Mouse (Mus musculus) hindlimb bud, embryonic 11.5 days (tissue): Measurements from ENCODE around the gene Dgkh.

Source experiments
- DNase-seq: peaks from one replicate; pipeline ENCODE4 v3.0.0-alpha.2; 2012; ENCODE audit warnings: low read depth, low spot score; ENCODE audit errors: extremely low spot score

The Dgkh gene

DNA sequence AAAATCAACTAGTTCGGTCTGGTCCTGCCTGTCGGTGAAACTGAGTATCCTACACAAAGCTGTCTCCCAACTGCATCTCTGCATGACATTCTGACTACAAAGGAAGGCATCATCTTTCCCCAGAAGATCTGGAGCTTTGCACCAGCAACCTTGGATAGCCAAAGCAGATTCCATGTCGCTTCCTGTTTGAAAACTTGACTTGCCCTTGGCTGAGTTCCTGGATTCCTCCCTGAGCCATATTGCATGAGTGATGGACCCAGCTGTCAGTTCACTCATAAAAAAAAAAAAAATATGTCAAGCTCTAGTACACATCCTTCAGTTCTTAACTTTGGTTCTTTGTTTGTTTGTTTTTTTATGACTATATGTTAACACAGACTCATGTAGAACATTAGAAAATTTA is 191.3 kb downstream of the Dgkh start:
- DNase-seq = no peak

DNA sequence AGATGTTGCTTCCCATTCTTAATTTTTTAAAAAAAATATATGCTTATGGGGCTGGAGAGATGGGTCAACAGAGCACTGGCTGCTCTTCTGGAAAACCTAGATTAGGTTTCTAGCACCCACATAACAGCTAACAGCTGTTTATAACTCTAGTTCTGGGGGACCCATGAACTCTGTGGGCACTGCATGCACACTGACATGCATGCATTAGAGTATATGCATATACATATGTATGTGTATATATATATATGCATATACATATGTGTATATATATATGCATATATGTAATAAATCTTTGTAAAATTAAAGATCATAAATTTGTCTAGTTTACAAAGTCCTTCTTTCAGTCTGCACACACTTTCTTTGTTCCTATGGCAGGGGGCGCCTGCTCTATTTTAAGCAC is 192.8 kb downstream of the Dgkh start:
- no peak for DNase-seq

DNA sequence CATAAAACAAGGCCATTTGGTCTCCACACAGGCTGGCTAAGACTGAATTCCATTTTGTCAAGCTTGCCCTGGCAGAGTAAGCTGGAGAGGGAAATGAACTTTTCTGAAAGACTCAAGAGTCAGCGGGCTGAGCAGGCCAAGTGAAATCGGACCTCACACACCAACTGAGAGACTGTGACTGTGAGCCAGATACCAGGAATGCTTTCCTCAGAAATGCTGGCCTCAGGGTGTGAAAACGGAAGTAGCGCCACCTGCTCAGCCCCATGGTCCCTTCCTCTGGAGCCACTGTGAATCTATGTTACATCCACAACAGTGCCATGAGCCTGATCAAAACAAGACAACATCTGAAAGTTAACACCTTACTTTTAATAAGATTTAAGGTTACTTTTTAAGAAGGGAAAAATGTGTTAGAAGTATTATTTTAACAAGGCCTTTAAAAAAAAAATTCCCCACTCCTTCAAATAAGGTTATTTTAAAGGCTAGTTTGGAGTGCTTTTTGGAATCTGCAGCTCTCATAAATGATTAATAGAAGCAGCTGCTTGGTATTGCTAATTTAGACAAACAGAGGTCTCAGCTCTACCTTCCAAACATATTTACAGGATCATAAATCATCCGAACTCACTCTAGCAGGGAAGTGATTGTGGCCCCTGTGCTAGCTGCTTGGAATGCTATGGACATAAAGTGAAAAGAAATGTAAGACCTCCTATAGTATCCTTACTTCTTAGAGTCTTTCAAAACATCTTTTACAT is 193.8 kb downstream of the Dgkh start:
- DNase-seq = peak; percentile 58

DNA sequence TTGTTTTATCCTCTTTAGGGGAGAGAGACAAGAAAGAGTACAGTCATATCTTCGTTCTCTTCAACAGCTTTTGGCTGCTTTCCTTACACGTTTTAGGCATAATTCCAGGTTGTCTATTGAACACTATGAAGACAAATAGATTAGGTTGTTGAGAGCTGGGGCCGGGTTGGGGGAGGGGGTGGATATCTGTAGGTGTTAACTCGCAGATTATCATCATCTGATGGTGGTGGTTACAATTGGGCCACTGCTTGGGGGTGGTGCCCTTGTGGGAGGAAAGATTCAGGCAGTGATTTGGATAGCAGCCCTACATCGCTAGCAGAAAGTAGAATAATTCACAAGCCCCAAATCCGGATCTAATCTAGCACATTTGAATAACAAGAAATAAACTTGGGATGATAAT is 195.0 kb downstream of the Dgkh start:
- no peak for DNase-seq

DNA sequence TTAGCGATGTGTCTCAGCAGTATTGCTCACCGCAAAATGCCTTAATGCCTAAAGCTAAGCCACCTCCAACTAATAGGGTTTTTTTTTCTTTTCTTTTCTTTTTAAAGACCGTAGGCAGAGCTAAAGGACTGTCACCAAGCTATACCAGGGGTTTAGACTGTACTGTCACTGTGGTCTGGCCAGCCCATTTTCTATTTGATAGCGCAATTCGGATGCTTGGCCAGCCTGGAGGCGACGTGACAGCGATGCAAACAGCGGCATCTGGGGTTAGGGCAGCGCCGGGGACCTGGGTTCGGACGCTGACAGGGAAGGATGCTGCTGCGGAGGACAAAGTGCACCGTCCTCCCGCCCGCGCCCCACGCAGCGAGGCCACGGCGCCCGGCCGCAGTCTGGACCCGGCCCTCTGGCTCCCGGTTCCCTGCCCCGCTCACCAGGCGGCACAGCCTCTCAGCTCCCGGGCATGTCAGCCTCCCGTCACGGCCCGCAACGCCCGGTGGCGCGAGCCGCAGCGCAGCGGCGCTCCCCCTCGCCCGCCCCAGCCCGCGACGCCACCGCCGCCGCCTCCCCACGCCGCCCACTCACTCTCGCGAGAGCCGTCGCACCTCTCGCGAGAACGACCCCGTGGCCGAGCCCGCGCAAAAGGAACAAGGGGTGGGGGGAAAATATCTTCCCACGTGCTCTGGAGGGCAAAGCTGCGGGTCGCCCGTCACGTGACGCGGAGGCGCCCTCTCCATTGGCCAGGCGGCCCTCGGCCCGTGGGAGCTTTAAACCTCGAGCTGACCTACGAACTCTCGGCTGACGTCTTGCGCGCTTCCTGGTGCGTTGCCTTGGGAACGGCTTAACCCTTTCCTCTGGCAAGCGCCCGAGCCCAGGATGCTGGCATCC is 196.1 kb downstream of the Dgkh start, which contains the start of gene Akap11:
Gene Akap11, minus strand, starts transcription at position 528 of the 885 bp plus-strand sequence.
- DNase-seq = peak; percentile 76

DNA sequence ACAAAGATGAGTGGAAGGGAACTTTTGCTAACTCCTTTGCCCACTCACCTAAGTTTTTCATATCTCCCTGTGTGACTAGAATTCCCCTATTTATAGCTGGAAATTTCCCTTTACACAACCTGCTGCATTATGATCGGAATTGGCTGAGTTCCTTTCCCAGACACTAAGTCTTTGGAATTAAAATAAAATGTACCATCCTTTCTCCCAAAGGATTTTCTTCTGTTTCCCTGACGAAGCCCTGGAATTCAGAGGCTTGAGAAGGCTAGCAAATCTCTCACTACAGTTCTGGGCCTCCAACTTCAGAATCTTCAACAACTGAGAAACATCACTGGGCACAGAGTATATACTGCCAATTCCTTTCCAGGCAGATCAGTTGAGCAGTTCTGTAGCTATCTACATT is 197.2 kb downstream of the Dgkh start:
- DNase-seq = no peak

DNA sequence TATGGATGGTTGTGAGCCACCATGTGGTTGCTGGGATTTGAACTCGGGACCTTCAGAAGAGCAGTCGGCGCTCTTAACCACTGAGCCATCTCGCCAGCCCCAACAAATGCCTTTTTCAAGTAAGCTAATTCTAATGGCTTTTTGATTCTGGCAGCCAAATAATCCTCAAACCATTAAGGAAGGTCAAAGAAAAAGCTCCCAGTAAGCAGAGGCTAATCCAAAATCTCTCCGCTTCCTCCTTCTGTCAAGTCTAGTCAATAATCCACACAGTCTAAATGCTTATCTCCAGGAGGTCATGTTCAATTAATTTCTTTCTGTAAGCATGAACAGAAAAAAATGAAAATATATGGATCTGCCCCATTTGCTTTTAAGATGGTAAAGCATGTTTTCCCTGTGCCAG is 197.9 kb downstream of the Dgkh start:
- DNase-seq = no peak

DNA sequence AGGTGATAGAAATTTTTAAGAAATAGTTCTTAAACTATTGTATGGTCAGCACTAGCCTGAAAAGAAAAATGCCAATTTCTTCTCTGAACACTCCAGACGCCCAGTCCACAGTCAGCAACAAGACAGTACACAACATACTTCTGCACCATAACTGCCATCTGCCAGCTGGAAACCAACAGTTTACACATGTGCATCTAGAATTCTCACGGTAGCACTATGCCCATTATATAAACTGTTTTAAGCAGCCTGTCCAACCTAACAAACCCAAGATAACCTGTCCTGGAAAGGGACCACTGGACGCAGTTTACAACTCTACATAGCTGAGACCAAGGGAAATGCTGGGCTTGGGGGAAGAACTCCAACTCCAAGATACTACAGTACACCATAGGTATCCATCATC is 198.9 kb downstream of the Dgkh start:
- no peak for DNase-seq

DNA sequence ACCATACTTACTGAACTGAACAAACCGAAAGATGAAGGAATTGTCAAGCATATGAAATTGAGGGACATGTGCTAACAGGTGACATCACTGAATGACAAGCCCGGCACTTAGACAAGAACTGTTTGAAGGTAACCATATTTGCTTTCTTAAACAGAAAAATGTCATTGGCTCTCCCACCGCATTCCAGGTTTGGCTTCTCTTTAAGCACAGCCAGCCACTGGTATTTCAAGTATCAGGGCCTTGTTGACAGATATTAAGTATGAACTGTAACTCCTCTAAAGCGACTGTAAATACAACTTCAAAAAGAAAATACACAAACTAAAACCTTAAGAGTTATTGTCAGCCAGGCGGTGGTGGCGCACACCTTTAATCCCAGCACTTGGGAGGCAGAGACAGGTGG is 200.2 kb downstream of the Dgkh start:
- DNase-seq = no peak

DNA sequence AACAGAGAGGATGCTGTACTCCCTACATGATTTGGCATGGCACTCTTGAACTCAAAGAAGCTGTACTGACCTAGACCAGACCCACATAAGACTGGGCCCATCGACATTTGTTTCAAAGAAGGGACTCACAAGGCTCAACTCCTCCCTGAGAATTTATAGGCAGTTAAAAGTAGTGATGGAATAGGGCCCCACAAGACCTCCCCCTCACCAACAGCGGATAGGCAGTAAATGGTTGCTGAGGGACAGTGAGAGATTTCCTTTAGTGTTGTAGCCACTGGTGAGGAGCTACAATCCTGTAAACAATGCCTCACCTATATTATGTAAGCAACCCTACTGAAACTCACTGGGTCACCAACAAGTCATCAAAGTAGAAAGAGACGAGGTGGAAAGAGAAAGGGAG is 202.3 kb downstream of the Dgkh start:
- DNase-seq = no peak

DNA sequence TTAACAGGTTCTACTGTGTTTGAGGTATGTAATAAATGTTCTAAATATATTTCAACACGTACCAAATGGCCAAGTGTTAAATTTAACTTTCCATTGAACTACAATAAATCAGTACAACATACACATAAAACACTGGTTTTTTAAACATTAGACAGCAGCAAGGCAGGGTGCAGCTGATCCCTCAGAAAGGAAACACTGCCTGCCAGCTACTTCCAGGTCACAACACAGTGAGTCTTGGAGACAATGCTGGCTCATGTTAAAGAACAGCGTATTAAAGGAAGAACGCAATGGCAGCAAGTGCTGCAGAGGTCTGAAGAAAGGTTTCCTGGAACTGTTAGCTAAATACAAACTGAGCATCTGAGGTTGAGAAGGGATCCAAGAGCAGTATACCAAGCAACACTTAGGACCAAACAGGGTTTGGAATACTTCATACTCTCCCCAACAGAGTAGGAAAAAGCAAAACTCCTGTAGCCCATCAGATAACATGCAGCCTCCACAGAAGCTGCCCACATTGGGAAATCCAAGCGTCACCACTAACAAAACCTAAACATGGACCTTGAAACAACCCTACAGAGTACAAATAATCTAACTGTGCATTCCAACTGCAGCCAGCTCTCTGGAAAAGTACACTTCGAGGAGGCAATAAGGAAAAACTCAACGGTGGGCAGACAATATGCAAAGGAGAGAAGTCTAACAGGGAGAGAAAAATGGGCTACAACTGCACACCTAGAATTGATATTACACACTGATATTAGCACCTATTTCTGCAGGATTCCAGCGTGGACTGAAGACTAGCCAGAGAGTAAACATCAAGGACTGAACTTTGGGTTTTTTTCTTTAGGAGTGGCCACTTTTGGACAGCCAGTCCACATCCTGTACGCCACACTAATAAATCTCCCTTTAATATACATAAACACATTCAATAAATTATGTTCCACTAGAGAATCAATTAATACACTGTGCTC is 203.8 kb downstream of the Dgkh start:
- no peak for DNase-seq

DNA sequence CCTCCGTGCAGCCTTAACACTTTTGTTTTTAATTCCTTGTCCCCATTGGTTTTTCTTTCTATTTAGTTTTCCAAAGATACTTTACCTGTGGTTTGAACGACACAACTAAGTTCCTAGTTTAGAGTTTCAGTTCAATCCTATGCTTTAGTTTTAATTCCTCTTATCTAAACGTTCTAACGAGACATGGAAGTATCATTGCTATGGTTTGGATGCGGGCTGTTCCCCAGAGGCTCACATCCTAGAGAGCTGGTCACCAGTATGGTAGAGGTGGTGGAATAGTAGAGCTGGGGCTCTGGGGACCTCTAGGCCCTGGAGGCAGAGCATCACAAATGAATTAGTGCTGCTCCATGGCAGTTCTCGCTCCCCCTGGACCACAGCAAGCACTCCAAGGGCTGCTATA is 205.7 kb downstream of the Dgkh start:
- DNase-seq = no peak

DNA sequence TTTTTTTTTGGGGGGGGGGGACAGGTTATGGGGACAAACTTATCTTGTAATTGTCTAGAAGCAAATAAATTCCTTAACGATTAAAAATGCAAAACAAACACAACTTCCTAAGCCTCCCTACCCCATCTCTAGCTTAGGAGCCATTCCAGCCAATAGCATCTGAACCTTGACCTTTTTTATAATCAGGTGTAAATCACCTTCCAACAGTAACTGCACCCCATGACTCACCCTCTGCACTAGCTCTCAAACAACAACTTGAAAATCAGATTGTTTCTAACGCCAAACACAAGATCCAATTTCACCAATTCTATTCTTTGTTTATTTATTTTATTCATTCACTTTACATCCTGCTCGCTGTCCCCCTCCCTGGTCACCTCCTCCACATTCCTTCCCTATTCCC is 206.1 kb downstream of the Dgkh start:
- DNase-seq = no peak

DNA sequence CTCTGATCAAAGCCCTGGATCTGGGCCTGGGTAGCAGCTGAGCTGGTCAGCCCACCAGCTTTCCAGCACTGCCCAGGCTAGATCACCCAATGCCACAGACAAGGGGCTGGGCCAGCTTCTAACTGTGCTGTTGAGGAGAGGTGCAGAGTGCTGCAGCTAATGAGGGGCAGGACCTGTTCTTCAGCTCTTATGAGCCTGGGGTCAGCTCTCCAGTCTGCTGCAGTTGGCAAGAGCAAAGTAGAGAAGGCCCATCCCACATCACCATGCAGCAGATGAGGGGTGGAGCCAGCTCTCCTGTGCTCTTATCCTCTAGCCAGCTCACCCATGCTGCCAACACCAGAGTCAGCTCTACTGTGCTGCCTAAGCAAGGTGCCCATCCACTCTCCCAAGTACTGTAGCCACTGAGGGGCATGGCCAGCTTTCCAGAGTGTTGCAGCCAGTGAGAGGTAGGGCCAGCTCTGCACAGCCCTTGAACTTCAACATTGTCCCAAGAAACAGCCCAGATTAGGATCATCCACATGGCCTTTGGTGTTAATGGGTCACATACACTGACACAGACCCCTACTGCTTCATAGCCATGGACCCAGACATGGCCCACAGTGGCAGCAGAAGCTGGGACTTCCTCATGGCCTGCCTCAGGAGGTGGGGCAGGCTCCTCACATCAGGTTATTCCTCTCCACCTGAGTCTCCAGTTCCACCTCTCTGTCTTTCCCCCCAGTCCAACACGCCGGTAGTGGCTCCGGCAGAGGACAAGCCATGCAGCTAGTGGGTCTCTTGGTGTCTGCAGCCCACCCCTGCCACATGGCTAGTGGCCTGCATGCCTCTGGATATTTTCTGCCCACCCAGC is 206.7 kb downstream of the Dgkh start:
- no peak for DNase-seq

DNA sequence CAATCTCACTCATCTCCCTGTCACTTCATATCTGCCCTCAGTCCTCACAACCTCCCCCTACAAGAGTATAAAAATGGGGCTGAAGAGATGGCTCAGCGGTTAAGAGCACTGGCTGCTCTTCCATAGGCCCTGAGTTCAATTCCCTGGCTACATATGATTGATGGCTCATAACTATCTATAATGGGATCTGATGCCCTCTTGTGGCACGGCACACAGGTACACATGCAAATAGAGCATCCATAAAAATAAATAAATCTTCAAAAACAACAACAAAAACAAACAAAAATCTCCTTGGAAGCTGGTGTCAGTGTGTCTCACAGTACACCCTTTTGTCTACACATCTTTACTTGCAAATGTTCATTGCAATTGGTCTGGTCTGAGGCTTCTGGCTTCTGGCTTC is 207.5 kb downstream of the Dgkh start:
- no peak for DNase-seq

DNA sequence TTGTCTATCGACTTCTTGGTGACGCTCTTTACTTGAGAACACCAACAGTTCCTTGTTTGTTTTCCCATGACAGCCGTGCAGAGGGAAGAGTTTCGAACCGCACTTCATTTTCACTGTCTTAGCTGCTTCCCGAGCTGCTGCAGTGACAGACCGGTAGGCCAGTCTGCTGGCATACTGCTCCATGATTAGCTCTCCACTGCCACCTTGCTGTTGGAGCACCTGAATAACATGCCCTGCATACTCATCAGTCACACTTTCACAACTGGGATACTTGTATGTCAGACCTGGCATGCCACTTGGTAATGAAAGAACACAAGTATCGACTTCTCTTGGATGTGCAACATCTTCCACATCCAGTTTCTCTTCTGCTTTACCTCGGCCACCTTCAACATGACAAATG is 221.9 kb downstream of the Dgkh start:
- DNase-seq = no peak

DNA sequence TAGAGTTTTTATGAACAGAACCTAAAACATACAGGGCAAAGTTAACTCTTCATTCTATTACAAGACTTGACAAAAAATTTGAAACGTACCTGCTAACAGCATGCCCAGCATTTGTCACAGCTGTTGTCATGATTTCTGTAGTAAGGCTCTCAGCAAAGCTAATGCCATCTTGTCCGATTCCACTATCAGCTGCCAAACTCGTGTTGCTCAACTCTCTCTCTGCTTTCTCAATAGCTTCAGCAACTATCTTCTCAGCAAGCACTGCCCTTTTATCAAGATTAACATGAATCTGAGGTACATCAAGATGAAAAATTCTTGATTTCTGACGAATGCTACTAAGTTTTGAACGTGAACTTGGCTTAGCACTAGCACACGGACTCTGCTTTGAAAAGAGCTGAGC is 222.8 kb downstream of the Dgkh start:
- no peak for DNase-seq
